Mouse (Mus musculus): ENCODE measurements at regions not wholly inside any gene's neighbourhood (a gene's known extent, or its start where the extent isn't known, plus 50 kb on each side); places are given as distances from the start of the nearest gene placed in this dataset.

DNA sequence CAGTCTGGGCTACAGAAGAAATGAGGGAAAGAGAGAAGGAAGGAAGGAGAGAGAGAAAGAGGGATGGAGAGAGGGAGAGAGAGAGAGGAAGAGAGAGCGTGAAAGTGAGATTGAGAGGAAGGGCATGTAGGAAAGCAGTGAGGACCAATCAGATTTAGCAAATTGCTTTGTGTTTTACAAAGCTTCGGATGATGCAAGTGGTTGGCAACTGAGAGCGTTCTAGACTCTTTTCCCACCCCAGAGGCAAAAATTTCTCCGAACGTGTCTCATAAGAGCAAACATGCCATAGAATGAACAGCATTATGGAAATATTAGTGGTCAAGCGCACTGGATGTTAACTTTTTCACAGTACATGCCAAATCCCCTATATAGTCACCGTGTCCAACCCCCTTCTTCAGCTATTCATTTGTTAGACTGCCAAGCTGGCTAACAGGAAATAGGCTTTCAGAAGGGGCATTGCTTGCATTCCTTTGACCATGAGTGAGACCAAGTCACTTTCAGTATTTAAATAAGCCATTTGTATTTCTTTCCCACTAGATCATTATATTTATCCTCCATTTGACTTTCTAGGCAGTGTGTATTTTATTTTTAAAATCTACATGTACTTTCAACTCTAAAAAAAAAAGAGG lies 139.7 kb upstream of the Foxa2 start:
- ATAC-seq (ENCODE audit: insufficient read depth, low read depth) (no peak), DNase-seq (ENCODE audit: low spot score) (peak; percentile 52)
- WGBS = 69% methylated on average over 7 of the region's 7 CpGs
- Histone ChIP-seq H3K36me3 (replicated peaks; ENCODE audit: control insufficient read depth, insufficient read depth, low read length) (no peaks in the 10 kb centered on the region), H3K27ac (ENCODE audit: low read depth) (no peak overlapping the region), H3K9me3 (replicated peaks; ENCODE audit: control insufficient read depth, low read length) (no peaks in the 10 kb centered on the region), H3K4me2 (ENCODE audit: low read depth, low read length) (no peak overlapping the region), H3K9ac (replicated peaks; ENCODE audit: low read depth, low read length) (no peak overlapping the region), H3K27me3 (ENCODE audit: control insufficient read depth, insufficient read depth, low read length) (peaks cover 6% of the 10 kb centered on the region; the same call in 1 of the 2 replicates), H3K4me3 (ENCODE audit: low read depth, low read length) (no peak overlapping the region), H3K4me1 (ENCODE audit: control insufficient read depth, insufficient read depth) (peaks cover 32% of the 10 kb centered on the region)
- TF ChIP-seq EP300 (IDR thresholded peaks at IDR 0.05; ENCODE audit: low read depth) (no peak), CTCF (IDR thresholded peaks at IDR 0.05; ENCODE audit: low read depth) (no peak)

DNA sequence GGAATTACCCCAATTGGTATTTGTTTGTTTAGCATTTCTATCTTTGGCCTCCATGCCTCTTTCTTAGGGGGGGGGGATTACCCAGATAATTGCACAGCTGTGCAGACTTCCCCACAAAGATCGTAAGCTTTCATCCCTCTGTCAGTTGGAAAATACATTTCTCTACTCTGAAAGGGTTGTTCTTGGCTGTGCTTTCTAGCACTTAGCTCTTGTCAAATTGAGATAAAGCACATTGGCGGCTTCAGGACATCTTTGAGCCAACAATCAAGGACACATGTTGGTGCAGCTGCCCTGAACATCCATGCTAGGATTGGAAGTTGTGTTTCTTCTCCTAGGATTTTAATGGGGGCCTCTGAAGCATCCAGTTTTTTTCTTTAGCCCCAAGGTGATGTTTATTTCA lies 142.1 kb upstream of the Foxa2 start:
- DNase-seq (ENCODE audit: low spot score) = peak; percentile 51
- peak; percentile 82 for ATAC-seq (ENCODE audit: insufficient read depth, low read depth)

DNA sequence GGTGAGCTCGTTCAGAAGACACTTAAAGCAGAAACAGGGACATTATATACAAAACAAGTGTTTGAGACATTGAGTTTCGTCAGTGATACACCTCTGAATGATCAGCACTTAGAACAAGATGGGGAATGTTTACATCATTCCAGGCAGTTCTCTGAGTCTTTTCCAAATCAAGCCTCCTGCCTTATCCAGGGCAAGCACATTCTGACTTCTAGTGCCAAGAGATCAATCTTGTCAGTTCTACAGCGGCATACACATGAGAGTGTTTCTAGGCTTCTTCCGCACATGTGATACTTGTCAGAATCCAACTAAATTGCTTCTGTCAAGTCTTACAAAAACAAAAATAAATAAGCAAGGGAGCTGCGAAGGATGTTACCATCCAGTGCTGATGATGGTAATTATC lies 142.5 kb upstream of the Foxa2 start:
- ATAC-seq (ENCODE audit: insufficient read depth, low read depth) (no peak), DNase-seq (ENCODE audit: low spot score) (no peak)
- Histone ChIP-seq H3K27me3 (ENCODE audit: control insufficient read depth, insufficient read depth, low read length) (peaks cover 13% of the 10 kb centered on the region; the same call in 1 of the 2 replicates), H3K4me3 (ENCODE audit: low read depth, low read length) (no peak overlapping the region), H3K4me2 (ENCODE audit: low read depth, low read length) (no peak overlapping the region), H3K36me3 (replicated peaks; ENCODE audit: control insufficient read depth, insufficient read depth, low read length) (no peaks in the 10 kb centered on the region), H3K4me1 (ENCODE audit: control insufficient read depth, insufficient read depth) (peaks cover 32% of the 10 kb centered on the region), H3K9ac (replicated peaks; ENCODE audit: low read depth, low read length) (no peak overlapping the region), H3K9me3 (replicated peaks; ENCODE audit: control insufficient read depth, low read length) (no peaks in the 10 kb centered on the region), H3K27ac (ENCODE audit: low read depth) (peak overlapping the region; percentile 8; the same call in 1 of the 2 replicates)
- 35% methylated on average over 5 of the region's 5 CpGs for WGBS
- TF ChIP-seq CTCF (IDR thresholded peaks at IDR 0.05; ENCODE audit: low read depth) (no peak), EP300 (IDR thresholded peaks at IDR 0.05; ENCODE audit: low read depth) (no peak)

More for the DNA sequence above, 142.1 kb upstream of the Foxa2 start:
- H3K4me2 ChIP-seq (ENCODE audit: low read depth, low read length) = no peak overlapping the region
- H3K9me3 ChIP-seq (replicated peaks; ENCODE audit: control insufficient read depth, low read length) = no peaks in the 10 kb centered on the region
- TF ChIP-seq EP300 (IDR thresholded peaks at IDR 0.05; ENCODE audit: low read depth) (0 out of 2 replicates have a peak, but pooled peaks have one; percentile 38), CTCF (IDR thresholded peaks at IDR 0.05; ENCODE audit: low read depth) (no peak)
- WGBS = 7% methylated on average over 2 of the region's 2 CpGs
- H3K4me3 ChIP-seq (ENCODE audit: low read depth, low read length) = no peak overlapping the region
- H3K4me1 ChIP-seq (ENCODE audit: control insufficient read depth, insufficient read depth) = peaks cover 32% of the 10 kb centered on the region
- H3K27ac ChIP-seq (ENCODE audit: low read depth) = peak overlapping the region; percentile 32; the same call in 1 of the 2 replicates
- peaks cover 13% of the 10 kb centered on the region; the same call in 1 of the 2 replicates for H3K27me3 ChIP-seq (ENCODE audit: control insufficient read depth, insufficient read depth, low read length)
- H3K36me3 ChIP-seq (replicated peaks; ENCODE audit: control insufficient read depth, insufficient read depth, low read length) = no peaks in the 10 kb centered on the region
- H3K9ac ChIP-seq (replicated peaks; ENCODE audit: low read depth, low read length) = no peak overlapping the region

GRCm38 (mm10) chr2:148192946-148193345 lies 146.2 kb upstream of the Foxa2 start:
- Histone ChIP-seq H3K4me3 (ENCODE audit: low read depth, low read length) (no peak overlapping the region), H3K4me2 (ENCODE audit: low read depth, low read length) (no peak overlapping the region), H3K36me3 (replicated peaks; ENCODE audit: control insufficient read depth, insufficient read depth, low read length) (no peaks in the 10 kb centered on the region), H3K9ac (replicated peaks; ENCODE audit: low read depth, low read length) (no peak overlapping the region), H3K4me1 (ENCODE audit: control insufficient read depth, insufficient read depth) (peaks cover 17% of the 10 kb centered on the region; the same call in 1 of the 2 replicates), H3K27ac (ENCODE audit: low read depth) (no peak overlapping the region), H3K27me3 (ENCODE audit: control insufficient read depth, insufficient read depth, low read length) (peaks cover 13% of the 10 kb centered on the region), H3K9me3 (replicated peaks; ENCODE audit: control insufficient read depth, low read length) (no peaks in the 10 kb centered on the region)
- TF ChIP-seq EP300 (IDR thresholded peaks at IDR 0.05; ENCODE audit: low read depth) = no peak
- TF ChIP-seq CTCF (IDR thresholded peaks at IDR 0.05; ENCODE audit: low read depth) = no peak
- WGBS = 48% methylated on average over 4 of the region's 4 CpGs
- no peak for ATAC-seq (ENCODE audit: insufficient read depth, low read depth)
- DNase-seq (ENCODE audit: low spot score) = no peak

DNA sequence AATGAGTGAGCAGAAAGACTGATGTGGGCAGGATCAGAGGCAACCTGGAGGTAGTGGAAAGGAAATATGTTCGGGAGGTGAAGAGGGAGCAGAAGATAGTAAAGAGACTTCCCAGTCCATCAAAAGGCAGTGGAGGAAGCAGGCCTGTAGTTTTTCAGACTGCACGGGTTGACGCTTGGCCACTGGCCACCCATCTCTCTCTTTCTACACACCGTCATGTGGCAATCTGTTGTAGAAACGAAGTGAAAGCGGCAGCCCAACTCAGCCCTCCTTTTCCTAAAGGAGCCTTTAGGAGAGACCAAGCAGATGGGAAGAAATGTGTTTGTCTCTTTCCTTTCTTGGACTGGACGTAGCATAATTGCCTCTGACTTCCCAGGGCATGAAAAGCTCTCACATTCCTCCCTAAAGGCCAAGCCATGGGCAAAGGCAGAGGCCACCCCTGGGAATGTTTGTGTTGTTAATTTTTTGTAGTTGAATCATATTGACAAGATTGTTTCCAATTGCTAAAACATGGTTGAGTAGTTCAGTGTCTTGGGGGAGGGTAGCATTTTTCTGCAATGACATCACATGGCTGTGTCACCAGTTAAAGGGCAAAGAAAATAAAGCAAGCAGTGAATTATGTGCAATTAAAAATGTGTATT lies 150.7 kb upstream of the Foxa2 start:
- Histone ChIP-seq H3K36me3 (replicated peaks; ENCODE audit: control insufficient read depth, insufficient read depth, low read length) (no peaks in the 10 kb centered on the region), H3K27me3 (ENCODE audit: control insufficient read depth, insufficient read depth, low read length) (no peaks in the 10 kb centered on the region; the same call in 1 of the 2 replicates), H3K9me3 (replicated peaks; ENCODE audit: control insufficient read depth, low read length) (no peaks in the 10 kb centered on the region), H3K4me3 (ENCODE audit: low read depth, low read length) (no peak overlapping the region), H3K4me1 (ENCODE audit: control insufficient read depth, insufficient read depth) (no peaks in the 10 kb centered on the region), H3K27ac (ENCODE audit: low read depth) (no peak overlapping the region), H3K9ac (replicated peaks; ENCODE audit: low read depth, low read length) (no peak overlapping the region), H3K4me2 (ENCODE audit: low read depth, low read length) (no peak overlapping the region)
- TF ChIP-seq EP300 (IDR thresholded peaks at IDR 0.05; ENCODE audit: low read depth) (no peak), CTCF (IDR thresholded peaks at IDR 0.05; ENCODE audit: low read depth) (no peak)
- DNase-seq (ENCODE audit: low spot score) (no peak), ATAC-seq (ENCODE audit: insufficient read depth, low read depth) (no peak)
- WGBS = 66% methylated on average over 7 of the region's 7 CpGs

All from heart, postnatal 0 days (tissue).